Mouse (Mus musculus): ENCODE measurements at regions not wholly inside any gene's neighbourhood (a gene's known extent, or its start where the extent isn't known, plus 50 kb on each side); places are given as distances from the start of the nearest gene placed in this dataset.

GRCm38 (mm10) chr14:114839340-114839903 is 252.6 kb upstream of the Gpc5 start:
- WGBS = 87% methylated on average over 2 of the region's 2 CpGs
- no peak for DNase-seq
- Histone ChIP-seq H3K27ac (ENCODE audit: control insufficient read depth, insufficient read depth, low read length) (no peak overlapping the region), H3K4me3 (ENCODE audit: control insufficient read depth, insufficient read depth, low read length) (no peak overlapping the region), H3K36me3 (ENCODE audit: control insufficient read depth, insufficient read depth, low read length) (no peaks in the 10 kb centered on the region), H3K4me1 (replicated peaks; ENCODE audit: control insufficient read depth, insufficient read depth, low read length) (no peaks in the 10 kb centered on the region), H3K27me3 (ENCODE audit: control insufficient read depth, insufficient read depth, low read length) (no peaks in the 10 kb centered on the region)
- TF ChIP-seq POLR2A (IDR thresholded peaks at IDR 0.05; ENCODE audit: control insufficient read depth, extremely low read depth, insufficient read depth, low read length, poor library complexity) (no peak), CTCF (IDR thresholded peaks at IDR 0.05; ENCODE audit: borderline replicate concordance, control insufficient read depth, extremely low read depth, insufficient read depth, low read length, poor library complexity) (no peak)

- no peak for TF ChIP-seq POLR2A (IDR thresholded peaks at IDR 0.05; ENCODE audit: control insufficient read depth, extremely low read depth, insufficient read depth, low read length, poor library complexity)
- no peak for TF ChIP-seq CTCF (IDR thresholded peaks at IDR 0.05; ENCODE audit: borderline replicate concordance, control insufficient read depth, extremely low read depth, insufficient read depth, low read length, poor library complexity)
- 61% methylated on average over 5 of the region's 5 CpGs for WGBS
- no peak for DNase-seq
- no peak overlapping the region for H3K27ac ChIP-seq (ENCODE audit: control insufficient read depth, insufficient read depth, low read length)
- H3K36me3 ChIP-seq (ENCODE audit: control insufficient read depth, insufficient read depth, low read length) = no peaks in the 10 kb centered on the region
- no peaks in the 10 kb centered on the region for H3K27me3 ChIP-seq (ENCODE audit: control insufficient read depth, insufficient read depth, low read length)
- no peak overlapping the region for H3K4me3 ChIP-seq (ENCODE audit: control insufficient read depth, insufficient read depth, low read length)
- H3K4me1 ChIP-seq (replicated peaks; ENCODE audit: control insufficient read depth, insufficient read depth, low read length) = no peaks in the 10 kb centered on the region
These were observed 251.2 kb upstream of the Gpc5 start for GRCm38 (mm10) chr14:114840766-114841165.

GRCm38 (mm10) chr14:114841552-114841951 is 250.5 kb upstream of the Gpc5 start:
- no peak for DNase-seq

GRCm38 (mm10) chr14:114842327-114842726 is 249.7 kb upstream of the Gpc5 start:
- no peaks in the 10 kb centered on the region for H3K27me3 ChIP-seq (ENCODE audit: control insufficient read depth, insufficient read depth, low read length)
- DNase-seq = no peak
- H3K27ac ChIP-seq (ENCODE audit: control insufficient read depth, insufficient read depth, low read length) = no peak overlapping the region
- TF ChIP-seq CTCF (IDR thresholded peaks at IDR 0.05; ENCODE audit: borderline replicate concordance, control insufficient read depth, extremely low read depth, insufficient read depth, low read length, poor library complexity) (no peak), POLR2A (IDR thresholded peaks at IDR 0.05; ENCODE audit: control insufficient read depth, extremely low read depth, insufficient read depth, low read length, poor library complexity) (no peak)
- no peaks in the 10 kb centered on the region for H3K4me1 ChIP-seq (replicated peaks; ENCODE audit: control insufficient read depth, insufficient read depth, low read length)
- no peaks in the 10 kb centered on the region for H3K36me3 ChIP-seq (ENCODE audit: control insufficient read depth, insufficient read depth, low read length)
- no peak overlapping the region for H3K4me3 ChIP-seq (ENCODE audit: control insufficient read depth, insufficient read depth, low read length)
- WGBS = 95% methylated on average over 8 of the region's 8 CpGs

More at GRCm38 (mm10) chr14:114841552-114841951, 250.5 kb upstream of the Gpc5 start:
- H3K4me3 ChIP-seq (ENCODE audit: control insufficient read depth, insufficient read depth, low read length) = no peak overlapping the region
- H3K27ac ChIP-seq (ENCODE audit: control insufficient read depth, insufficient read depth, low read length) = no peak overlapping the region
- H3K36me3 ChIP-seq (ENCODE audit: control insufficient read depth, insufficient read depth, low read length) = no peaks in the 10 kb centered on the region
- no peak for TF ChIP-seq POLR2A (IDR thresholded peaks at IDR 0.05; ENCODE audit: control insufficient read depth, extremely low read depth, insufficient read depth, low read length, poor library complexity)
- TF ChIP-seq CTCF (IDR thresholded peaks at IDR 0.05; ENCODE audit: borderline replicate concordance, control insufficient read depth, extremely low read depth, insufficient read depth, low read length, poor library complexity) = no peak
- 34% methylated on average over 5 of the region's 5 CpGs for WGBS
- H3K27me3 ChIP-seq (ENCODE audit: control insufficient read depth, insufficient read depth, low read length) = no peaks in the 10 kb centered on the region
- no peaks in the 10 kb centered on the region for H3K4me1 ChIP-seq (replicated peaks; ENCODE audit: control insufficient read depth, insufficient read depth, low read length)

- H3K36me3 ChIP-seq (ENCODE audit: control insufficient read depth, insufficient read depth, low read length) = no peaks in the 10 kb centered on the region
- H3K27ac ChIP-seq (ENCODE audit: control insufficient read depth, insufficient read depth, low read length) = no peak overlapping the region
- 97% methylated on average over 6 of the region's 6 CpGs for WGBS
- no peak for DNase-seq
- no peaks in the 10 kb centered on the region for H3K4me1 ChIP-seq (replicated peaks; ENCODE audit: control insufficient read depth, insufficient read depth, low read length)
- no peaks in the 10 kb centered on the region for H3K27me3 ChIP-seq (ENCODE audit: control insufficient read depth, insufficient read depth, low read length)
- no peak for TF ChIP-seq POLR2A (IDR thresholded peaks at IDR 0.05; ENCODE audit: control insufficient read depth, extremely low read depth, insufficient read depth, low read length, poor library complexity)
- no peak for TF ChIP-seq CTCF (IDR thresholded peaks at IDR 0.05; ENCODE audit: borderline replicate concordance, control insufficient read depth, extremely low read depth, insufficient read depth, low read length, poor library complexity)
- H3K4me3 ChIP-seq (ENCODE audit: control insufficient read depth, insufficient read depth, low read length) = no peak overlapping the region
These were observed 248.8 kb upstream of the Gpc5 start for GRCm38 (mm10) chr14:114843105-114843743.

GRCm38 (mm10) chr14:114854324-114855054 is 237.5 kb upstream of the Gpc5 start:
- DNase-seq = no peak
- WGBS = 30% methylated on average over 9 of the region's 9 CpGs

More at GRCm38 (mm10) chr14:114854324-114855054, 237.5 kb upstream of the Gpc5 start:
- Histone ChIP-seq H3K27ac (ENCODE audit: control insufficient read depth, insufficient read depth, low read length) (no peak overlapping the region), H3K27me3 (ENCODE audit: control insufficient read depth, insufficient read depth, low read length) (no peaks in the 10 kb centered on the region), H3K36me3 (ENCODE audit: control insufficient read depth, insufficient read depth, low read length) (no peaks in the 10 kb centered on the region), H3K4me3 (ENCODE audit: control insufficient read depth, insufficient read depth, low read length) (no peak overlapping the region), H3K4me1 (replicated peaks; ENCODE audit: control insufficient read depth, insufficient read depth, low read length) (no peaks in the 10 kb centered on the region)
- TF ChIP-seq POLR2A (IDR thresholded peaks at IDR 0.05; ENCODE audit: control insufficient read depth, extremely low read depth, insufficient read depth, low read length, poor library complexity) (no peak), CTCF (IDR thresholded peaks at IDR 0.05; ENCODE audit: borderline replicate concordance, control insufficient read depth, extremely low read depth, insufficient read depth, low read length, poor library complexity) (no peak)
